Mouse (Mus musculus) hindbrain, postnatal 0 days (tissue): ENCODE results near the gene Rab5if. TPM values are rescaled to one million over a fixed set of nuclear protein-coding genes. Genes with fewer than 3 reads are reported as not detected.

Source experiments
- ATAC-seq: fragments of 200-750 bp; cut with Nextera tagmentation; 2 replicates; pipeline ENCODE4 v1.8.0; 2017; ENCODE audit warnings: mild to moderate bottlenecking, moderate TSS enrichment, moderate library complexity
- DNase-seq: peaks from one replicate; pipeline ENCODE4 v3.0.0-alpha.2; 2015; ENCODE audit warnings: low spot score
- H3K27ac ChIP-seq: fragments of 300-500 bp; sonication (generic); 2 replicates; pipeline ENCODE4 v1.5.1; 2014; ENCODE audit warnings: mild to moderate bottlenecking
- H3K27me3 ChIP-seq: fragments of 300-500 bp; sonication (generic); 2 replicates; pipeline ENCODE4 v1.6.1; 2014; ENCODE audit warnings: low read length, mixed read lengths; ENCODE audit not compliant: insufficient read depth
- H3K36me3 ChIP-seq: fragments of 300-500 bp; sonication (generic); 2 replicates; pipeline ENCODE4 v1.6.1; 2014; ENCODE audit warnings: low read length, mixed read lengths; ENCODE audit not compliant: insufficient read depth
- H3K4me1 ChIP-seq: fragments of 300-500 bp; sonication (generic); 2 replicates; pipeline ENCODE4 v1.6.1; 2014; ENCODE audit warnings: antibody characterized with exemption, low read length, mixed read lengths; ENCODE audit not compliant: insufficient read depth
- H3K4me2 ChIP-seq: fragments of 300-500 bp; sonication (generic); 2 replicates; pipeline ENCODE4 v1.6.1; 2014; ENCODE audit warnings: low read depth, mild to moderate bottlenecking, low read length, moderate library complexity, mixed read lengths
- H3K4me3 ChIP-seq: fragments of 300-500 bp; sonication (generic); 2 replicates; pipeline ENCODE4 v1.5.1; 2014; ENCODE audit warnings: low read length
- H3K9ac ChIP-seq: fragments of 300-500 bp; sonication (generic); replicated peaks from 2 replicates; pipeline ENCODE4 v1.6.1; 2014; ENCODE audit warnings: mild to moderate bottlenecking, low read length, moderate library complexity, mixed read lengths
- H3K9me3 ChIP-seq: fragments of 300-500 bp; sonication (generic); 2 replicates; pipeline ENCODE4 v1.6.1; 2016; ENCODE audit warnings: low read length, mixed read lengths
- CTCF ChIP-seq: IDR thresholded peaks from 2 replicates; pipeline ENCODE4 v1.5.1; 2016; ENCODE audit warnings: antibody characterized with exemption, control low read depth, low read depth
- WGBS: fragments of 180-500 bp; shearing (Covaris S2); extraction: QIAGEN DNeasy Blood & Tissue Kit; methylation state at CpG from one replicate; pipeline ENCODE4 v1.1.7; 2014; 5-methylcytosine and 5-hydroxymethylcytosine counted together
- polyA plus RNA-seq: library from polyadenylated mRNA; unstranded; fragments of >200 nt; fragmentation: Nextera tagmentation; extraction: Ambion mirVana; gene quantifications from 2 replicates; pipeline ENCODE4 v1.2.1, GENCODE M21; 2015
- total RNA-seq: library from RNA; depleted of rRNA; stranded (reverse); fragments of >200 nt; gene quantifications from 2 replicates; pipeline ENCODE4 v1.2.3, GENCODE M21; 2014

Rab5if gene
- total and polyA plus RNA-seq, 2 experiments from 2014 or later, result 135 to 158 TPM

GRCm38 (mm10) chr2:156863487-156864160 is 696 bp downstream of the Rab5if start:
- DNase-seq (peak; percentile 25), ATAC-seq (no peak)
- peak overlapping the region; percentile 69 for H3K4me3 ChIP-seq
- peak overlapping the region; percentile 81 for H3K27ac ChIP-seq
- peaks cover 9% of the 10 kb centered on the region; the same call in 1 of the 2 replicates for H3K4me1 ChIP-seq
- 3% methylated on average over 28 of the region's 28 CpGs for WGBS
- H3K36me3 ChIP-seq, result peaks cover 6% of the 10 kb centered on the region
- H3K27me3 ChIP-seq, result no peaks in the 10 kb centered on the region
- no peak for TF ChIP-seq CTCF
- H3K9me3 ChIP-seq, result no peaks in the 10 kb centered on the region
- H3K9ac ChIP-seq, result peak overlapping the region; percentile 86
- peak overlapping the region; percentile 83 for H3K4me2 ChIP-seq

- no peak overlapping the region for H3K27ac ChIP-seq
- no peak overlapping the region for H3K9ac ChIP-seq
- no peak for TF ChIP-seq CTCF
- peaks cover 11% of the 10 kb centered on the region for H3K36me3 ChIP-seq
- H3K4me2 ChIP-seq, result peak overlapping the region; percentile 83
- no peaks in the 10 kb centered on the region for H3K27me3 ChIP-seq
- H3K9me3 ChIP-seq, result no peaks in the 10 kb centered on the region
- H3K4me1 ChIP-seq, result peaks cover 9% of the 10 kb centered on the region; the same call in 1 of the 2 replicates
- ATAC-seq (no peak), DNase-seq (no peak)
- H3K4me3 ChIP-seq, result peak overlapping the region; percentile 69
- WGBS, result 60% methylated on average over 3 of the region's 3 CpGs
Observed at GRCm38 (mm10) chr2:156864481-156864880, 1.6 kb downstream of the Rab5if start.

GRCm38 (mm10) chr2:156868994-156869393 is 6.1 kb downstream of the Rab5if start:
- H3K9ac ChIP-seq, result no peak overlapping the region
- no peak for TF ChIP-seq CTCF
- peaks cover 26% of the 10 kb centered on the region for H3K36me3 ChIP-seq
- no peaks in the 10 kb centered on the region for H3K9me3 ChIP-seq
- H3K27me3 ChIP-seq, result no peaks in the 10 kb centered on the region
- DNase-seq, result peak; percentile 19
- peaks cover 3% of the 10 kb centered on the region; the same call in 1 of the 2 replicates for H3K4me1 ChIP-seq
- no peak overlapping the region for H3K4me3 ChIP-seq
- peak; percentile 44; the same call in 1 of the 2 replicates for ATAC-seq
- 62% methylated on average over 8 of the region's 8 CpGs for WGBS
- H3K4me2 ChIP-seq, result no peak overlapping the region
- H3K27ac ChIP-seq, result peak overlapping the region; percentile 46; the same call in 1 of the 2 replicates

- H3K9me3 ChIP-seq, result no peaks in the 10 kb centered on the region
- no peak overlapping the region for H3K4me3 ChIP-seq
- 75% methylated on average over 7 of the region's 7 CpGs for WGBS
- ATAC-seq, result no peak
- H3K36me3 ChIP-seq, result peaks cover 29% of the 10 kb centered on the region
- H3K27ac ChIP-seq, result peak overlapping the region; percentile 46; the same call in 1 of the 2 replicates
- no peak for TF ChIP-seq CTCF
- DNase-seq, result no peak
- no peaks in the 10 kb centered on the region for H3K27me3 ChIP-seq
- no peaks in the 10 kb centered on the region for H3K4me1 ChIP-seq
- no peak overlapping the region for H3K9ac ChIP-seq
- no peak overlapping the region for H3K4me2 ChIP-seq
Observed at GRCm38 (mm10) chr2:156869554-156869953, 6.6 kb downstream of the Rab5if start.

- Histone ChIP-seq H3K36me3 (peaks cover 33% of the 10 kb centered on the region), H3K9me3 (no peaks in the 10 kb centered on the region), H3K27me3 (no peaks in the 10 kb centered on the region), H3K4me2 (no peak overlapping the region), H3K4me3 (no peak overlapping the region), H3K9ac (no peak overlapping the region), H3K27ac (no peak overlapping the region), H3K4me1 (no peaks in the 10 kb centered on the region)
- TF ChIP-seq CTCF, result no peak
- WGBS, result 40% methylated on average over 6 of the region's 6 CpGs
- no peak for ATAC-seq
- no peak for DNase-seq
Observed at GRCm38 (mm10) chr2:156870519-156870918, 7.6 kb downstream of the Rab5if start.

- Histone ChIP-seq H3K27me3 (no peaks in the 10 kb centered on the region), H3K9me3 (no peaks in the 10 kb centered on the region), H3K4me1 (no peaks in the 10 kb centered on the region; the same call in 1 of the 2 replicates), H3K4me2 (no peak overlapping the region), H3K9ac (no peak overlapping the region), H3K4me3 (no peak overlapping the region), H3K27ac (no peak overlapping the region), H3K36me3 (peaks cover 29% of the 10 kb centered on the region)
- peak; percentile 90 for TF ChIP-seq CTCF
- DNase-seq (peak; percentile 84), ATAC-seq (peak; percentile 61; the same call in 1 of the 2 replicates)
- WGBS, result 21% methylated on average over 5 of the region's 5 CpGs
Observed at GRCm38 (mm10) chr2:156873629-156874028, 10.7 kb downstream of the Rab5if start.
